Mouse (Mus musculus): ENCODE data around the gene Mob2.

Mob2 gene

GRCm38 (mm10) chr7:142060931-142061565 lies at the start of gene Mob2:
Mob2 (minus strand) TSS chr7:142061065.
- DNase-seq (ENCODE audit: low spot score): peak; percentile 89

GRCm38 (mm10) chr7:142104747-142105146 lies 43.9 kb upstream of the Mob2 start:
- DNase-seq (ENCODE audit: low spot score): no peak

GRCm38 (mm10) chr7:142097776-142098175 lies 36.9 kb upstream of the Mob2 start:
- DNase-seq (ENCODE audit: low spot score): peak; percentile 84

GRCm38 (mm10) chr7:142096701-142097100 lies 35.8 kb upstream of the Mob2 start:
- no peak for DNase-seq (ENCODE audit: low spot score)

- peak; percentile 95 for DNase-seq (ENCODE audit: low spot score)
Observed at GRCm38 (mm10) chr7:142095183-142095931, 34.5 kb upstream of the Mob2 start, which contains the start of gene Dusp8. Dusp8 (minus strand) TSS chr7:142095843.

GRCm38 (mm10) chr7:142094301-142095143 lies 33.7 kb upstream of the Mob2 start:
- peak; percentile 68 for DNase-seq (ENCODE audit: low spot score)

- no peak for DNase-seq (ENCODE audit: low spot score)
Observed at GRCm38 (mm10) chr7:142093696-142094240, 32.9 kb upstream of the Mob2 start.

GRCm38 (mm10) chr7:142092991-142093390 lies 32.1 kb upstream of the Mob2 start:
- DNase-seq (ENCODE audit: low spot score): no peak

- DNase-seq (ENCODE audit: low spot score): peak; percentile 63
Observed at GRCm38 (mm10) chr7:142091848-142092247, 31.0 kb upstream of the Mob2 start.

- DNase-seq (ENCODE audit: low spot score): no peak
Observed at GRCm38 (mm10) chr7:142089648-142090447, 29.0 kb upstream of the Mob2 start.

GRCm38 (mm10) chr7:142088886-142089285 lies 28.0 kb upstream of the Mob2 start:
- peak; percentile 61 for DNase-seq (ENCODE audit: low spot score)

- no peak for DNase-seq (ENCODE audit: low spot score)
Observed at GRCm38 (mm10) chr7:142087069-142087652, 26.3 kb upstream of the Mob2 start.

- no peak for DNase-seq (ENCODE audit: low spot score)
Observed at GRCm38 (mm10) chr7:142086159-142086905, 25.5 kb upstream of the Mob2 start.

GRCm38 (mm10) chr7:142084820-142085219 lies 24.0 kb upstream of the Mob2 start:
- peak; percentile 72 for DNase-seq (ENCODE audit: low spot score)

- DNase-seq (ENCODE audit: low spot score): no peak
Observed at GRCm38 (mm10) chr7:142084395-142084794, 23.5 kb upstream of the Mob2 start.

- no peak for DNase-seq (ENCODE audit: low spot score)
Observed at GRCm38 (mm10) chr7:142083588-142084317, 22.9 kb upstream of the Mob2 start.

- no peak for DNase-seq (ENCODE audit: low spot score)
Observed at GRCm38 (mm10) chr7:142082607-142083006, 21.7 kb upstream of the Mob2 start.

GRCm38 (mm10) chr7:142082179-142082578 lies 21.3 kb upstream of the Mob2 start:
- DNase-seq (ENCODE audit: low spot score): no peak

- no peak for DNase-seq (ENCODE audit: low spot score)
Observed at GRCm38 (mm10) chr7:142081736-142082135, 20.9 kb upstream of the Mob2 start.

- DNase-seq (ENCODE audit: low spot score): no peak
Observed at GRCm38 (mm10) chr7:142080876-142081275, 20.0 kb upstream of the Mob2 start.

Data from layer of hippocampus, adult 11-12 months (tissue).